Mouse (Mus musculus): Measurements from ENCODE around the gene Exoc6b. TPM values are rescaled to one million over a fixed set of nuclear protein-coding genes. Genes with fewer than 3 reads are reported as not detected.

The Exoc6b gene
- total RNA-seq, 2 experiments from 2014 or later: 67.1 to 68.0 TPM

GRCm38 (mm10) chr6:85013906-85014305 is 55.4 kb downstream of the Exoc6b start:
- intact Hi-C loops (cut with DNase I): loop anchor here (10.0 kb wide), 2 partner anchors 89 to 419 kb away; partner anchors contain the start of gene Cyp26b1

DNA sequence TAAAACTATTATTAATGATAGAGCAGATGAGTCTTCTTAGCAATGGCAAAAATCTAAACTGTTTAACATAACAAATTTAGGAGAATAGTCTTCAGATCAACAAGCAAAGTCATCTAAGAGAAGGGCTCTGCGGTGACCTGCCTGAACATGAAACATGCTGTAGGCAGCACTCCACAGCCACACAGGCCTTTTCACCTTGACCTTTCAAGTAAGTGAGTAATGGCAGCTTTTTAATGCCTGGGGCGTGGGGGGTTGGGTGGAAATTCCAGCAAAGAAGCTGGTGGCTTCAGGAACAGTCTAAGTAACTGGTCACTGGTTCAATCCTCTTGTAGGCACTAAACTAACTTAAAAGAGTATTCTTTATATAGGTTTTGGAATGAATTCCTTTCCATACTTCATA is 58.9 kb downstream of the Exoc6b start:
- intact Hi-C loops (cut with DNase I): loop anchor here (10.0 kb wide), 2 partner anchors 86 to 416 kb away; partner anchors contain the start of gene Cyp26b1

More at GRCm38 (mm10) chr6:85013906-85014305, 55.4 kb downstream of the Exoc6b start:
- DNase-seq (ENCODE audit: extremely low spot score in 1 of 2, low spot score in 2 of 2): no peak

DNA sequence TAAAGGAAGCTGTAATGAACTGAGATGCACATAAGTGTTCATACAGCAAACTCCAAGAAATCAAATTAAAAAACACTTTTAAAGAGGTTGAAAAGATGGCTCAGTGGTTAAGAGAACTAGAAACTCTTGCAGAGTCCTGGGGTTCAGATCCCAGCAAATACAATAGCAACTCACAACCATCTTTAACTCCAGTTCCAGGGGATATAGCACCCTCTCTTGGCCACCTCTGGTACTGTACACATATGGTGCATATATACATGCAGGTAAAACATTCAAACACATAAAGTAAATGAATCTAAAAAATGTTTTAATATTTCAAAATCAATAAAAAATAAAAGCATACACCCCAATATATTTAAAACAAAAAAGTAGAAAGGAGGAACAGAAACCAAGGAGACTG is 73.9 kb downstream of the Exoc6b start:
- intact Hi-C loops (cut with DNase I): no loop called here

More for the DNA sequence above, 58.9 kb downstream of the Exoc6b start:
- no peak for DNase-seq (ENCODE audit: extremely low spot score in 1 of 2, low spot score in 2 of 2)

DNA sequence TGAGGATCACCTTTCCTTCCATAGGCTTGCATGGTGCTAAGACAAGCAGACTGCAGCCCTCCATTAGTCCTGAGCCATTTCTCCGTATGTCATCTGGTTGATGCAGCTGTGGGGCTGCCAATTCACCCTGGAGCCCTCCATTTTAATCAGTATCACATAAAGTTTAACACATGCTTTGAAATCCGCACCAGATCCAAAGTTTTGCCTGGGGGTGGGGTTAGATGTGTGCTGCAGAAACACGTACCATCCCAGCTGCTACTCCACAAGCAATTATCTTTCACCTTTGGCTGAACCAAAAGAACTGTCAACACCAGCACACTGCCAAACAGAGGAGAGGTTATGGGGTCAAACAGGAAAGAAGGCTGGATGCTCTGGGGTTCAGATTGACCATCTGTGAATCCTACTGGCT is 92.7 kb downstream of the Exoc6b start:
- intact Hi-C loops (cut with DNase I): no loop called here
- DNase-seq (ENCODE audit: extremely low spot score in 1 of 2, low spot score in 2 of 2): no peak

More for the DNA sequence above, 73.9 kb downstream of the Exoc6b start:
- no peak for DNase-seq (ENCODE audit: extremely low spot score in 1 of 2, low spot score in 2 of 2)

GRCm38 (mm10) chr6:84968531-84968930 is 100.8 kb downstream of the Exoc6b start:
- DNase-seq (ENCODE audit: extremely low spot score in 1 of 2, low spot score in 2 of 2): no peak
- intact Hi-C loops (cut with DNase I): no loop called here

DNA sequence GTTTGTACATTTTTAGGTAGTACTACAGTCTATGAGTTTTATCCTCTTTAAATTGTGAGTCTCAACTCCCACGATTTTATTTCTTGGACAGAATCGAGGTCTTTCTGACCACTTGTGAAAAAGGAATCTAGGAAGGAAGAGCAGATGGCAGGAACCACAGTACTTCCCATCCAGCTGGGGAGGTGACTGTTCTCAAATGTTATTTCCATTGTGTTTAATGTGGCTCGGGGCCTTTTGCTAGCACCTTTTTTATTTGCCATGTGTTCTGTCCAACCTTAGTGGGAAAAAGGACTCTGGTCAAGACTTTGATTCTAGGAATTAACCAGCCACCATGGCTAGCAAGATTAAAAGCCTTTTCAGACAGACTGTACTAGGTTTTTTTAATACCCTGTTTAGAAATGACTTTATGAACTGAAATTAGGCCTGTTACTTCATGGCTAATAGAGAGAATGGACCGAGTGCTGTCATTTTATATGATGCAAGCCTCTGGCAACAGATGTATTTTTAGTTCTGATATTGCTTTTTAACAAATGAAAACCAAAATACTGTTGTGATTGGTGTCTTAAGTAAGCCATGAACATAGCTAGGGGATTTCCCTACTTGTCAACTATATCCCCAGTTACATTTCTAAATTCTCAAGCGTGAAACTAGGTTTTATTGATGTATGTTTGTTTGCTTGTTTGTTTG is 104.4 kb downstream of the Exoc6b start:
- intact Hi-C loops (cut with DNase I): no loop called here
- no peak for DNase-seq (ENCODE audit: extremely low spot score in 1 of 2, low spot score in 2 of 2)

- intact Hi-C loops (cut with DNase I): no loop called here
- DNase-seq (ENCODE audit: extremely low spot score in 1 of 2, low spot score in 2 of 2): no peak
Observed at GRCm38 (mm10) chr6:84963044-84963443, 106.3 kb downstream of the Exoc6b start.

DNA sequence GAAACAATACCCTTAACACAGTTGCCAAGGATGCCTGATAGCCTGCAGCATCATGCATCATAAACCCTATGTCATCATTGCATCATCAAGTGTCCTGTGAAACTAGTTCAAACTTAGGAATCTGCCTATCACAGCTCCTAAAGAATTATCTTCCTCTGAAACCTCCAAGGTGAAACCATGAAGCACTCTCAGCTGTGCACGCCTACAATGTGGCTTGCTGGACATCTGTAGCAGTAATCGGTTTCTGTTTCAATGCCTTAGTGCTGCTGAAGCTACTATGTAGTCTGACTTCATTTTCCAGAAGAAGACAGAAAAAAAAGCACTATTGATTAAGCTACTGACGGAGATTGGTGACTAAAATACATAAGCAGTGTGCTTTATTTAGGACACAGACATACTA is 107.5 kb downstream of the Exoc6b start:
- intact Hi-C loops (cut with DNase I): no loop called here
- no peak for DNase-seq (ENCODE audit: extremely low spot score in 1 of 2, low spot score in 2 of 2)

GRCm38 (mm10) chr6:84959520-84959919 is 109.8 kb downstream of the Exoc6b start:
- DNase-seq (ENCODE audit: extremely low spot score in 1 of 2, low spot score in 2 of 2): no peak
- intact Hi-C loops (cut with DNase I): no loop called here

GRCm38 (mm10) chr6:84951621-84952020 is 117.7 kb downstream of the Exoc6b start:
- intact Hi-C loops (cut with DNase I): no loop called here
- DNase-seq (ENCODE audit: extremely low spot score in 1 of 2, low spot score in 2 of 2): no peak

- intact Hi-C loops (cut with DNase I): no loop called here
- DNase-seq (ENCODE audit: extremely low spot score in 1 of 2, low spot score in 2 of 2): no peak
Observed at GRCm38 (mm10) chr6:84946569-84946968, 122.7 kb downstream of the Exoc6b start.

- intact Hi-C loops (cut with DNase I): no loop called here
- no peak for DNase-seq (ENCODE audit: extremely low spot score in 1 of 2, low spot score in 2 of 2)
Observed at GRCm38 (mm10) chr6:84946106-84946505, 123.2 kb downstream of the Exoc6b start.

DNA sequence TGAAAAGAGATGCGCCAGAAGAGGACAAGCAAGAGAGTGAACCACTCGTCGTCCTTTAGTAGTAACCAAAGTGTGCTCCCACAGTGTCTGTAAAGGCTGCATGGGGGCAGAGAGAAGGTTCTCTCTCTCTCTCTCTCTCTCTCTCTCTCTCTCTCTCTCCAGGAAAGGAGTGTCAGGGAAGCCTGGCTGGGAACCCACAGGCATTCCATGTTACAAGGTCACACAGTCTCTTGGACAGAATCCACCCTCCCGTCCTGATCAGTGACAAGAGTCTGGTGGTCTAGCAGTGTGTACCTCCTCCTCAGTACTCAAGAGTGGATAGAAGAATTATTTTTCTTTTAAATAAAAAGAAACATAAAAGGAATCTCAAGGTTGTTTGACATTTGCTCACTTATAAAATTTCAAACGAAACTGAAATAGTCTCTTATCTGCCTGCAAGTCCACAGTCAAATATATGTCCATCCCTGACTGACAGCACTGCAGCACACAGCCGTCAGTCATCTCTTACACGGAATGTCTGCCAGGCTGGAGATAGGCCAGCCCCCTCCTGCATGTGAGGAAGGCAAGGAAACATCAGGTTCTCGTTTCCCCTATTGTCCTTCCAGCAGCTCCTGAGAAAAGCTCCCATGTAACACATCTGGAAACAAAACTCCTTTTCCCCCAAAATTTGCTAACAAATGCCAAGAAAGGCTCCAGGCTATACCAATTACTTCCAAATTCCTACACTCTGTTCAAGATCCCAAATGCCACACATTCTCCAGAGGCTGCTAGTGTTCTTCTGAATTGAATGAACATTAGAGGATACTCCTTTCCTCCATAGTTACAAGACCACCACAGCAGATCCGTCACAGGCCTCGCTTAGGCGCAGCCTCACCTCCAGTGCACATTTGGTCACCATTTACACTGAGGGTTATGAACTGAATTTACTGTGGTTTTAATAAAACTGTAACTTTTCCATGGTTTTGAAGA is 136.1 kb downstream of the Exoc6b start:
- DNase-seq (ENCODE audit: extremely low spot score in 1 of 2, low spot score in 2 of 2): no peak
- intact Hi-C loops (cut with DNase I): no loop called here

- intact Hi-C loops (cut with DNase I): no loop called here
- no peak for DNase-seq (ENCODE audit: extremely low spot score in 1 of 2, low spot score in 2 of 2)
Observed at GRCm38 (mm10) chr6:84931051-84931450, 138.3 kb downstream of the Exoc6b start.

GRCm38 (mm10) chr6:84926066-84926465 is 143.2 kb downstream of the Exoc6b start:
- DNase-seq (ENCODE audit: extremely low spot score in 1 of 2, low spot score in 2 of 2): no peak
- intact Hi-C loops (cut with DNase I): loop anchor here (10.0 kb wide), 1 partner anchor 89 kb away; no protein-coding TSS in a partner anchor

DNA sequence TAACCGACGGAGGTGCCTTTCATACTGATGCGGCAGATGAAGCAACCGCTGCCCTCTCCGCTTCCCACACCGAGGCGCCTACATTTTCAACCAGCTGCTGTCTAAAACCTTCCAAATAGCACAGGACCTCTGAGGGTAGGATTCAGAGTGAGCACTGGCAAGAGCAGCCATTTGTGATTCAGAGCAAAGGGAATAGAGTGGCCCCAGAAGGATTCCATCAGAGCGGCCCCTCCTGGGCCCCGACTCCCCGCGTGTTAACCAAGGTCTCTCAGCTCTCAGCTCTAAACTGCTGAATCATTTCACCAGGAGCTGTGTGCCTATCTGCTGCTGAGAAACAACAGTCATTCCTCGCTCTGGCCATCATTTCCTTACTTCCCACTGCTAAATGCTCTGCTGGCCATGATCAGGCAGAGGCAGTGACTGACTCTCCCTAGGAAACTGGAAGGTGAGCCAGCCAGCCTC is 145.5 kb downstream of the Exoc6b start:
- DNase-seq (ENCODE audit: extremely low spot score in 1 of 2, low spot score in 2 of 2): peak in 1 of 2 experiments; percentile 17
- intact Hi-C loops (cut with DNase I): loop anchor here (10.0 kb wide), 1 partner anchor 91 kb away; no protein-coding TSS in a partner anchor

DNA sequence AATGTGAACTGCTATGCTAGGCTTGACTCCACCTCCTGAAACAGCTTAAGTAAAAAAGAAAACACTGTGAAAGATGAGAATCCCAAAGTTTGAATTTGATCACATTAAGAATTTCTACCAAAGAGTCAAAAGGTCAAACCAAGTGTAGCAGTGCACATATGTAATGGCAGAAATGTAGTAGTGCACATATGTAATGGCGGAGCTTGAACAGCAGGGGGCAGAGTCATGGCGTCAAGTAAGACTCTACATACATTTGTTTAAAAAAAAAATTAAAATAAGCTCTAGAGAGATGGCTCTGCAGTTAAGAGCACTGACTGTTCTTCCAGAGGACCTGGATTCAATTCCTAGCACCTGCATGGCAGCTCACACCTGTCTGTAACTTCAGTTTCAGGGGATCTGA is 153.0 kb downstream of the Exoc6b start:
- intact Hi-C loops (cut with DNase I): loop anchor here (5.0 to 10.0 kb wide), 2 partner anchors 331 to 819 kb away; no protein-coding TSS in a partner anchor
- peak in 1 of 2 experiments; percentile 27 for DNase-seq (ENCODE audit: extremely low spot score in 1 of 2, low spot score in 2 of 2)

DNA sequence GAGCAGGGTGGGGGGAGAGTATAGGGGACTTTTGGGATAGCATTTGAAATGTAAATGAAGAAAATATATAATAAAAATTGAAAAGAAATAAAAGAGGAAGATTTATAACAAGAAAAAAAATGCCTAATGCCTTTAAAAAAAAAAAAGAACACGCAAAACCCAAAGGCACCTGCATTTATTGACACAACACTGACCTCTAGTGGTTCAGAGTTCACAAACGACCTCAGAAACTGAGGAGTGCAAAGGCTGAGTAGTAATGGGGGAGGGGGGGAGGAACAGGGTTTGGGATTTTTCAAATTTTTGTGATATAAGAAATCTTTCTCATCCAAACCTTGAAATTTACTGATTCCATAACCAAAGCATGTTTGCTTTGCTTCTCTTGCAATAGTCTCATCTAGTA is 156.9 kb downstream of the Exoc6b start:
- peak; percentile 31 to 38 for DNase-seq (ENCODE audit: extremely low spot score in 1 of 2, low spot score in 2 of 2)

More for the DNA sequence above, 156.9 kb downstream of the Exoc6b start:
- intact Hi-C loops (cut with DNase I): loop anchor here (5.0 to 10.0 kb wide), 2 partner anchors 328 to 505 kb away; no protein-coding TSS in a partner anchor
